ENCODE assay signal across 11 mouse cellular contexts in the genomic region with DNA sequence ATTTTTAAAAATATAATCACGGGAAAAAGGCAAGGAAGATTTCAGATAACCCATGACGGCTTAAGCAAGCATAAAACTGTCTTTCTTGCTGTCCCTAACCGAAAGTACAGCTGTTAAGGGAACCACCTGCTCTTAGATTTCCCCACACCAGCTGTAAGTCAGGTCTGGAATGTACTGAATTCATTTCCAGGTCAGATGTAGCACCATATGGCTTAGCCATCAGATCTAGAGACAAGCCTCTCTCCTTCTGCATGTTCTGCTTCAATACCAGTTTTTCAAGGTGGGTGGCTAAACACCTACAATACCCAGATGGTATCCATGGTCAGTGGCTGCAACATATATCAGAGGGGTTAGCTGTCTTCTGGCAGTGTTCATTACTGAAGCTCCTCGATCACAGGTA.
DNase-seq lines count a peak whose midpoint lies in the region; ATAC-seq and TF ChIP-seq lines count a peak whose summit lies in the region.
"Had no signal": no experiment of that assay in that cellular context is flagged by ENCODE, and none has a peak within 500 bp of the region (broad histone marks: within the 10 kb centered on the region; RNA-seq: fewer than 3 reads in every experiment).

No protein-coding gene starts in this region.

- no peak for TF ChIP-seq CTCF in hindbrain, postnatal 0 days (IDR thresholded peaks at IDR 0.05; ENCODE audit: low read depth)

- WGBS in hindbrain, embryonic 15.5 days, result 72% methylated on average over 4 of the region's 4 CpGs
- WGBS in hindbrain, postnatal 0 days, result 62% methylated on average over 4 of the region's 4 CpGs
- 70% methylated on average over 4 of the region's 4 CpGs for WGBS in forebrain, embryonic 15.5 days

- no peak for DNase-seq in hindbrain, postnatal 0 days (ENCODE audit: low spot score)
- peak; percentile 37 to 49 for DNase-seq in right cerebral cortex, adult 2 months (ENCODE audit: low spot score in 2 of 2)
- DNase-seq in right cerebral cortex, postnatal 25 days, result no peak
- DNase-seq in adrenal gland, adult 2 months, result no peak
- DNase-seq: gastrocnemius, postnatal 25 days; liver, embryonic 13.5 days had no signal

- peaks cover 5% of the 10 kb centered on the region; the same call in 1 of the 2 replicates for H3K4me1 ChIP-seq in hindbrain, embryonic 15.5 days (replicated peaks)
- H3K4me1 ChIP-seq in hindbrain, postnatal 0 days (ENCODE audit: insufficient read depth, low read length), result no peaks in the 10 kb centered on the region
- peaks cover 62% of the 10 kb centered on the region for H3K4me1 ChIP-seq in forebrain, embryonic 15.5 days
- H3K4me1 ChIP-seq: liver, embryonic 13.5 days had no signal

- H3K4me3 ChIP-seq in hindbrain, embryonic 15.5 days, result no peak overlapping the region
- H3K4me3 ChIP-seq in hindbrain, postnatal 0 days (ENCODE audit: low read length), result no peak overlapping the region
- no peak overlapping the region for H3K4me3 ChIP-seq in forebrain, embryonic 15.5 days
- H3K4me3 ChIP-seq: liver, embryonic 13.5 days had no signal

- H3K36me3 ChIP-seq in hindbrain, embryonic 15.5 days, result no peaks in the 10 kb centered on the region
- H3K36me3 ChIP-seq in hindbrain, postnatal 0 days (ENCODE audit: insufficient read depth, low read length), result no peaks in the 10 kb centered on the region
- peaks cover 6% of the 10 kb centered on the region; the same call in 1 of the 2 replicates for H3K36me3 ChIP-seq in forebrain, embryonic 15.5 days
- H3K36me3 ChIP-seq: liver, embryonic 13.5 days had no signal

- no peaks in the 10 kb centered on the region for H3K27me3 ChIP-seq in hindbrain, embryonic 15.5 days
- H3K27me3 ChIP-seq in hindbrain, postnatal 0 days (ENCODE audit: insufficient read depth, low read length), result no peaks in the 10 kb centered on the region
- no peaks in the 10 kb centered on the region for H3K27me3 ChIP-seq in forebrain, embryonic 15.5 days
- H3K27me3 ChIP-seq: liver, embryonic 13.5 days had no signal

- no peaks in the 10 kb centered on the region for H3K9me3 ChIP-seq in hindbrain, embryonic 15.5 days
- no peaks in the 10 kb centered on the region for H3K9me3 ChIP-seq in hindbrain, postnatal 0 days (ENCODE audit: low read length)
- no peaks in the 10 kb centered on the region for H3K9me3 ChIP-seq in forebrain, embryonic 15.5 days
- H3K9me3 ChIP-seq: liver, embryonic 13.5 days had no signal

- H3K4me2 ChIP-seq in hindbrain, embryonic 15.5 days, result no peak overlapping the region
- H3K4me2 ChIP-seq in hindbrain, postnatal 0 days (ENCODE audit: low read depth, low read length), result no peak overlapping the region
- H3K4me2 ChIP-seq in forebrain, embryonic 15.5 days (replicated peaks), result no peak overlapping the region
- H3K4me2 ChIP-seq: liver, embryonic 13.5 days had no signal

- H3K9ac ChIP-seq in hindbrain, embryonic 15.5 days, result no peak overlapping the region
- no peak overlapping the region for H3K9ac ChIP-seq in hindbrain, postnatal 0 days (replicated peaks; ENCODE audit: low read length)
- no peak overlapping the region for H3K9ac ChIP-seq in forebrain, embryonic 15.5 days (replicated peaks)
- H3K9ac ChIP-seq: liver, embryonic 13.5 days had no signal

- no peak overlapping the region for H3K27ac ChIP-seq in hindbrain, embryonic 15.5 days (replicated peaks)
- no peak overlapping the region for H3K27ac ChIP-seq in hindbrain, postnatal 0 days
- peak overlapping the region; percentile 41 for H3K27ac ChIP-seq in forebrain, embryonic 15.5 days (replicated peaks)
- H3K27ac ChIP-seq: liver, embryonic 13.5 days; macrophage had no signal

- peak; percentile 27; the same call in 1 of the 2 replicates for ATAC-seq in hindbrain, embryonic 15.5 days (ENCODE audit: low FRiP score, low read depth)
- no peak for ATAC-seq in hindbrain, postnatal 0 days
- ATAC-seq in forebrain, embryonic 15.5 days (replicated peaks), result no peak; the same call in 1 of the 2 replicates
- no peak for ATAC-seq in activated CD4-positive, CD25-positive, alpha-beta regulatory T cell, adult 4 months
- ATAC-seq: inflammation-experienced regulatory T-cells, adult 6 months had no signal

Comparison
In these comparisons a context has a peak if more than half of its experiments do, and no peak if none do; other contexts are left out.
1. DNase-seq: peak in right cerebral cortex, adult 2 months (2 of 2); none in hindbrain, postnatal 0 days (single experiment), right cerebral cortex, postnatal 25 days (single experiment) and adrenal gland, adult 2 months (single experiment).